Mouse (Mus musculus): ENCODE measurements around the gene Arl14. TPM values are rescaled to one million over a fixed set of nuclear protein-coding genes. Genes with fewer than 3 reads are reported as not detected.
"Not testable (repeated sequence)": the region's sequence is repeated elsewhere in the genome, so short reads cannot be mapped to it uniquely, and the experiment has no call there.

Arl14 gene
- total RNA-seq, 1 experiment, result not detected

GRCm38 (mm10) chr3:69263010-69263643 is 40.9 kb downstream of the Arl14 start:
- H3K4me3 ChIP-seq (ENCODE audit: insufficient read depth in 1 of 2, low read depth in 1 of 2, low read length in 2 of 2, poor library complexity in 1 of 2, severe bottlenecking in 1 of 2), result no peak overlapping the region
- H3K36me3 ChIP-seq (ENCODE audit: control insufficient read depth, insufficient read depth, low read length, poor library complexity, severe bottlenecking), result no peaks in the 10 kb centered on the region
- H3K4me1 ChIP-seq (ENCODE audit: control insufficient read depth in 2 of 2, insufficient read depth in 2 of 2, low read length in 2 of 2, poor library complexity in 1 of 2), result 0 out of 4 replicates have a peak, but pooled peaks cover 0 to 1% of the 10 kb centered on the region in 2 experiments
- TF ChIP-seq ZNF384 (IDR thresholded peaks at IDR 0.05; ENCODE audit: low read depth, low read length) (no peak), ZC3H11A (IDR thresholded peaks at IDR 0.05; ENCODE audit: borderline replicate concordance, low read depth, low read length) (no peak)
- no peak overlapping the region for H3K9ac ChIP-seq (ENCODE audit: insufficient read depth, low read depth, low read length, poor library complexity, severe bottlenecking)
- no peaks in the 10 kb centered on the region for H3K9me3 ChIP-seq (ENCODE audit: control insufficient read depth, insufficient read depth, low read depth, low read length)
- no peak for DNase-seq (ENCODE audit: low read depth, low spot score)
- H3K27ac ChIP-seq (ENCODE audit: insufficient read depth, low read depth, low read length, poor library complexity, severe bottlenecking), result no peak overlapping the region
- in situ Hi-C loops (cut with MboI; ENCODE audit: low sequenced_read_pairs in 2 of 2, unreplicated experiment in 2 of 2), result loop anchor here in 1 of 2 experiments (25.0 kb wide), 1 partner anchor 224 kb away; no protein-coding TSS in a partner anchor

GRCm38 (mm10) chr3:69264299-69264698 is 42.1 kb downstream of the Arl14 start:
- not testable (repeated sequence) for H3K4me1 ChIP-seq (ENCODE audit: control insufficient read depth in 2 of 2, insufficient read depth in 2 of 2, low read length in 2 of 2, poor library complexity in 1 of 2); H3K9ac ChIP-seq (ENCODE audit: insufficient read depth, low read depth, low read length, poor library complexity, severe bottlenecking)
- in situ Hi-C loops (cut with MboI; ENCODE audit: low sequenced_read_pairs in 2 of 2, unreplicated experiment in 2 of 2), result loop anchor here in 1 of 2 experiments (25.0 kb wide), 1 partner anchor 223 kb away; no protein-coding TSS in a partner anchor

GRCm38 (mm10) chr3:69271812-69272211 is 49.6 kb downstream of the Arl14 start:
- no peak for DNase-seq (ENCODE audit: low read depth, low spot score)
- in situ Hi-C loops (cut with MboI; ENCODE audit: low sequenced_read_pairs in 2 of 2, unreplicated experiment in 2 of 2), result loop anchor here in 1 of 2 experiments (25.0 kb wide), 1 partner anchor 215 kb away; no protein-coding TSS in a partner anchor
- Histone ChIP-seq H3K36me3 (ENCODE audit: control insufficient read depth, insufficient read depth, low read length, poor library complexity, severe bottlenecking) (no peaks in the 10 kb centered on the region), H3K4me1 (ENCODE audit: control insufficient read depth in 2 of 2, insufficient read depth in 2 of 2, low read length in 2 of 2, poor library complexity in 1 of 2) (no peaks in the 10 kb centered on the region), H3K27ac (ENCODE audit: insufficient read depth, low read depth, low read length, poor library complexity, severe bottlenecking) (no peak overlapping the region), H3K4me3 (ENCODE audit: insufficient read depth in 1 of 2, low read depth in 1 of 2, low read length in 2 of 2, poor library complexity in 1 of 2, severe bottlenecking in 1 of 2) (no peak overlapping the region), H3K9me3 (ENCODE audit: control insufficient read depth, insufficient read depth, low read depth, low read length) (no peaks in the 10 kb centered on the region), H3K9ac (ENCODE audit: insufficient read depth, low read depth, low read length, poor library complexity, severe bottlenecking) (no peak overlapping the region)
- TF ChIP-seq ZC3H11A (IDR thresholded peaks at IDR 0.05; ENCODE audit: borderline replicate concordance, low read depth, low read length) (no peak), CHD2 (IDR thresholded peaks at IDR 0.05; ENCODE audit: low read depth, low read length) (no peak), ZNF384 (IDR thresholded peaks at IDR 0.05; ENCODE audit: low read depth, low read length) (no peak), HCFC1 (IDR thresholded peaks at IDR 0.05; ENCODE audit: borderline replicate concordance, insufficient read depth, low read length) (no peak), MAFK (IDR thresholded peaks at IDR 0.05; ENCODE audit: insufficient read depth, low read depth, low read length) (no peak)

More at GRCm38 (mm10) chr3:69264299-69264698, 42.1 kb downstream of the Arl14 start:
- not testable (repeated sequence) for H3K27ac ChIP-seq (ENCODE audit: insufficient read depth, low read depth, low read length, poor library complexity, severe bottlenecking); H3K4me3 ChIP-seq (ENCODE audit: insufficient read depth in 1 of 2, low read depth in 1 of 2, low read length in 2 of 2, poor library complexity in 1 of 2, severe bottlenecking in 1 of 2); DNase-seq (ENCODE audit: low read depth, low spot score); H3K36me3 ChIP-seq (ENCODE audit: control insufficient read depth, insufficient read depth, low read length, poor library complexity, severe bottlenecking); H3K9me3 ChIP-seq (ENCODE audit: control insufficient read depth, insufficient read depth, low read depth, low read length)

Other genes with a start within 250 kb of the Arl14 start
- gene Ift80, start 217.8 kb upstream of the Arl14 start, total RNA-seq (2012; rRNA removed), result 9.9 and 16.5 TPM in 2 replicates
- 63.7 and 91.4 TPM in 2 replicates for gene Smc4, start 217.7 kb upstream of the Arl14 start, total RNA-seq (2012; rRNA removed)
- gene Trim59, start 177.7 kb upstream of the Arl14 start, total RNA-seq (2012; rRNA removed), result 52.1 and 59.7 TPM in 2 replicates
- gene Kpna4, start 95.3 kb upstream of the Arl14 start, total RNA-seq (2012; rRNA removed), result 21.2 and 33.8 TPM in 2 replicates
- 5.2 and 5.6 TPM in 2 replicates for gene Ppm1l, start 94.4 kb downstream of the Arl14 start, total RNA-seq (2012; rRNA removed)

Measured in ES-E14 (cell line).